Mouse (Mus musculus) testis, adult 2 months (tissue): ENCODE data around the gene Atpif1.
"Not testable (repeated sequence)": the region's sequence is repeated elsewhere in the genome, so short reads cannot be mapped to it uniquely, and the experiment has no call there.

Experiments
- CTCF ChIP-seq: fragments of 200-500 bp; IDR thresholded peaks from 2 replicates; pipeline ENCODE4 v1.5.1; 2012; ENCODE audit warnings: low read depth, mild to moderate bottlenecking, inconsistent platforms, low read length, moderate library complexity; ENCODE audit not compliant: control insufficient read depth, insufficient read depth, insufficient replicate concordance
- POLR2A ChIP-seq: fragments of 200-500 bp; IDR thresholded peaks from 2 replicates; pipeline ENCODE4 v1.6.1; 2012; ENCODE audit warnings: low read depth, mild to moderate bottlenecking, inconsistent platforms, low read length, moderate library complexity; ENCODE audit not compliant: control insufficient read depth

DNA sequence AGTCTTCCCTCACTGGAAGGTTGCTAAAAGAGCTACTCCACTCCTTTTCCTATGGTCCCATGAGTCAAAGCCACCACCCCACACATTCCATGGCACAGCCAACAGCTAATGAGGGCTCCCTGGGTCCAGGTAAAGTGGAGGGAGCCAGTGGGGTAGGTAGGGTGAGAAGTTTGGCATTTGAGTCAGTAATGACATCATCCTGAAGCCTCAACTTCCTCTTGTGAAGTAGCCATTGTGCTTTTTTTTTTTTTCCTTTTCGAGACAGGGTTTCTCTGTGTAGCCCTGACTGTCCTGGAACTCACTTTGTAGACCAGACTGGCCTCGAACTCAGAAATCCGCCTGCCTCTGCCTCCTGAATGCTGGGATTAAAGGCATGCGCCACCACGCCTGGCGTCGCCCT is 22.1 kb upstream of the Atpif1 start:
- not testable (repeated sequence) for TF ChIP-seq CTCF, POLR2A
